Mouse (Mus musculus): ENCODE data around the gene Lsamp.
A peak's percentile ranks its signal among the peaks of the same experiment; 100 is the strongest.

Gene Lsamp

DNA sequence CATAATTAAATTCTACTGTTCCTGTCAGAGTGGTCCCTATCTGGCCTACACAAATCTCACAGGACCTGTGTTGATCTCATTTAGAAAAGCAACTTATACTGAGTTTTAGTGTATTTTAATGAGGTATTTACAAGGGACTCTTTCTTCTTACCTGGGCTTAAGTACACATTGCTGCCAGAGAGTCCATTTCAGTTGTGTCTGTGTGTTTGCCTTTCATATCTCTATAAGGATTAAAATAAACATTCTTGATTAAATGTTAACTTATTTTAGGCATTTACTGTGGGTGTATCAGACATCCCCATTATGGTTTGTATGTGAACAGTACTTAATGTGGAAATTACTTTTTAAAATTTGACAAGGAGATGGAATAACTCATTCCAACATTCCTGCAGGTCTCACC, 963.9 kb downstream of the Lsamp start:
- no peak for DNase-seq (ENCODE audit: low spot score)

DNA sequence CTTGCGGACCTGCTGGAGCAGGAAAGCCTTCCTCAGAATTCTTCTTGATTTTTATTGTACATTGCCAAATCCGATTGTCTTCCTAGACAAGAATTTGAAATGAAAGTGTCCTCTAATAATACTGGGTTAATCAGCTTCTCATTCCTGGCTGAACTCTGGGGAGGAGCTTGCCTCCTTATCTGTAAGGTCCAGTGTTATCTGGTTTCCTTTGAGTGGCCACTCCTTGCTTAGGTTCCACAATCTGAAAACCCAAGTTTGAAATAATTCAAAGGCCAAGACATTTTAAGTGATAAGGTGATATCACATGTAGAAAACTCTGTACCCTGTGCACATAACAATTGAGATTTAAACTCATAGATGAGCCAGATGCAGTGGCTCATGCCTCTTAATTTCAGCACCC, 975.0 kb downstream of the Lsamp start:
- DNase-seq (ENCODE audit: low spot score): no peak

DNA sequence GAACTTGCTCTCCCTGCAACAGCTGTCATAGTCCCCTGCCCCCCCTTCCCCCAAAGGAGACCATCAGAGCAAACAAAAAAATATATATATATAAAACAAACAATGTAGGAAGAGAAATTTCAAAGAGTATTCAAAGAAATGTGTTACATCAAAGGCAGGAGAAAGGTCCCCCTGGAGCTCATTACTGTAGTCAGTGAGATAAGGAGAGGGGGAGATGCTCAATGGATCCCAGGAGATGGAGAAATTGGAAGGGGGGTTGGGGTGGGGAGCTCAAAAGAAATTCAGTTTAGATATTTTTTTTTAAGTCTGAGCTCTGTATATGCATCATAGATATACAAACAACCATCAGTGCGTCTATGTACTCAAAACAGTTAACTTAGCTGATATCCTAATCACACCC, 976.4 kb downstream of the Lsamp start:
- DNase-seq (ENCODE audit: low spot score): no peak

DNA sequence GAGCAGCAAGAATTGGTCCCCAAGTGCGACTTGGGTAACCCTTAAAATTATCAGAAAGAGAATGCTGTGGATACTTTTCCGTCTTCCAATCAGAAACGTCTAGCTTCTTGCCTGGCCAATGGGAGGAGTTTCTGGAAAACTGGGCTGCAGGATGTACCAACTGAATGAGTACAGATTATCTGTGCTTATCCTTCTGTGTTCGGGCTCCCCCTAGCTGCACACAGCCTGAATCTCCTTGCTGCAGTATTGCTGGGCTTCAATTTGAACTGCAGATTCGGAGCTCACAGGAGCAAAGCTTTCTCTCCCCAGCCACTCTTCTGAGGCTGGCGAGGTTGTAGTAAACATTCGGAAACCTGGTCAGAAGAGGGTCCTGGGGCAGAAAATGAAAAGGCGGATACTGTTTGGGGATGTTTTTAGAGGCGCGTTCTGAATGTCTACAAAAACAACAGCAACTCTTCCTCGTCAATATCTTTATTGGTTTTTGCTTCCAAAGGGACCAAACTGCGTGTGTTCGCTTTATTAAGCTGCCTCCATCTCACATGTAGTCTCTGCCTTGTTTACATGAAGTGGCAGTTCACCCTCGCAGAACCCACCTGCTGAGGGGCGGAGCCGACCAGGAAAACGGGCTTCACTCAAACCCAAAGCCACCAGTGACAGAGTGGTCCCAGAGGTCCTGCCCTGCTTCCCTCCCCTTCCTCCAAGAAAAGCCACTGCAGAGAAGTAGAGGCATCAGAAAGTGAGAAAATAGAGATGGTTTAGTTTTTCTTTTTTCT, 984.1 kb downstream of the Lsamp start:
- peak; percentile 19 for DNase-seq (ENCODE audit: low spot score)

DNA sequence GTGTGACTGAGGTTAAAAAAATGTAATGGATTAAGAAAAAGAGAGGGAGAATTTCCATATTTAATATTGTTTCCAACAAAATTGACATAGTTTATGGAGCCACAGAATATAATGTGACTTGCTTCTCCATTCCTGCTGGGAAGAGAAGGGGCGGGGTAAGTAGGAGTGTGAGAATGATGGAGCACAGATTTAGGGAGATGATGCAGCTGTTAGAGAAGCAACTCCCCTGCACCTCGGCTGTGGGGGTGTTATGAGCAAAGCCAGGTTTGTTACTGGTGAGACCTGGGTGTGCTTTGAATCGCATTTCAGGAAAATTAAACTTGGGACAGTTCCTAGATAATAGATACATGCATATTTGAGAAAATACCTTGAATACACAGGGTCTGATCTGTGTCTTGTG, 987.2 kb downstream of the Lsamp start:
- DNase-seq (ENCODE audit: low spot score): no peak

DNA sequence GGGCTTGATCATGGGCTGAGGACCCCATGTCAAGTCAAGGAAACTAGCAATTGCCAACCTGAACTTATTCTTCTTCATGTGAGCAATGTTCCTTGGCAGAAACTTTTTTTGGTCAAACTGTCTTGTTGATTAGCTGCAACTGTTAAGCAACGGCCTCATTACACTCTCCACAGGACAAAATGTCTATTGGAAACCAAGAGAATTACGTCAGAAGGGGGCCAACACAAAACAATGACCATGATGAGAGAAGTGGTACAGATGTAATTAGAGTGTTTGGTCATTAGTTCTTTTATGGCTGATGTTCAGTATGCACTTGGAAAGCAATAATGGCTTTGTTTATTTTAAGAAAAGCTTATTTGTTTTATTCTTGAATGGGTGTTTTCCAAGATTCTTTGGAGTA, 989.9 kb downstream of the Lsamp start:
- DNase-seq (ENCODE audit: low spot score): no peak

DNA sequence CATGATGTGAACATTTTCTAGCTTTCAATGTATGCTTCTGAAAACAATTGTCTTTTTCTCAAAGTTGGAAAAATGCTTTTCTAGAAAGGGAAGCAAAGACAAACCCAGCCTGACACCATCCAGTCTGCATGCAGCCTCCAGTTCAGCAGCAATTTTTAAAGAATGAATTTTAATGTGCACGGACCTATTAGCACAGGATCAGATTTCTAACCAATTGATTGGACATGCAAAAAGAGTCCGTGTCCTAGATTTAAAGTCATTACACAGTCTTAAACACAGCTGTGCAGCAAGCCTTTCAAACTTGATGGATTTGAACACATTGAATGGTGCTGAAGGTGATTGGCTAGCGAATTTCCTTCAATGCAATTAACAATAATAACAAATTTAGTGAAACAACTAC, 998.9 kb downstream of the Lsamp start:
- no peak for DNase-seq (ENCODE audit: low spot score)

DNA sequence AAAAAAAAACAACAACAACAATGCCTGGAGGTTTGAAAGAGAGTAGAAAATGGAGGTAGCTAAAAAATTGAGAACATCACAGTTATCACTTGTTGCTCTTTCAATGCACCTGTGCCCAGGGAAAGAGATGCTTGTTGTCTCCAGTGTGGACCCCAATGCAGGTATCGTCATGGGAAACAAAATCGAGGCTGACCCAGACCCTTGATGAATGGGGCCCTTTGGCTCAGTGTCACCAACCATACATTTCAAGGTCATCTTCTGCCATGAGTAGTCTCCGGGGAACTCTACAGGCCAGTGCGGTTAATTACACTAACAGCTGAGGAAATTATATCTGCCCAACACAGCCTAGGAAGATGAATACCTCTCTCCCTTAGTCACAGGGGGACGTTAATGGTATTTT, 1023.4 kb downstream of the Lsamp start:
- no peak for DNase-seq (ENCODE audit: low spot score)

DNA sequence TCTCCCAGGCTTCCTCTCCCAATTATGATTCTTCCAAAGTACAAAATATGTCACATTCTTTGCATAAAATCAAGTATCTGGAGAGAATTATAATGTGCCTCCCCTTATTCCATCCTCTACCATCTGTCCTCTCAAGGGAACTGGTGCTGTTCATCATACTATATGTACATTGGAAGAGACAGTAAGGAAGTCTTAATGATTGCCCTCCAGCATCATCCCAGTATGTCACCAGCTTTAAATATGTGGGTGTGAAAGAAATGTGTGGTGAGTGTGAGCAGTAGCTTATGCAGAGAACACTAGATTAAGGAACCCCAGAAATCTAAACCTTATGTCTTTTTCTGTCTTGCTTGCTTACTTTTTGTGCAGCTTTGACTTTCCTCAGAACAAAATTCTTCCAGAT, 1050.6 kb downstream of the Lsamp start:
- DNase-seq (ENCODE audit: low spot score): no peak

DNA sequence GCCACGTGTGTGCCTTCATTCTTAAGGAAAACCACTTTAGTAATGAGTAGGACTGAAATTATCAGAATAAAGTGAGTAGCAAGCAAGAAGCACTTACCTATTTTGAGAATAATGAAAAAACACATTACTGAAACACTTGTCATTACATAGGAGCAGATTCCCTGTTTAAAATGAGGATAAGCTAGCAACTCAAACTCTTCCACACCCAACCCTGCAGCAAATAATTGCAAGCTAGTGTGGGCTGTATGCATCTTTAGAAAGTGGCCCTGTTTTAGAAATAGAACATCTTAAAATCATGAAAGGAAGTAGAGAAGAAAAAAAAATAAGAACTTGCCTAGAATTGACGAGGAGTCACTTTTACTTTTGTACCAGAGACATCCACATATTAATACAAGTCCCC, 1057.5 kb downstream of the Lsamp start:
- DNase-seq (ENCODE audit: low spot score): no peak

DNA sequence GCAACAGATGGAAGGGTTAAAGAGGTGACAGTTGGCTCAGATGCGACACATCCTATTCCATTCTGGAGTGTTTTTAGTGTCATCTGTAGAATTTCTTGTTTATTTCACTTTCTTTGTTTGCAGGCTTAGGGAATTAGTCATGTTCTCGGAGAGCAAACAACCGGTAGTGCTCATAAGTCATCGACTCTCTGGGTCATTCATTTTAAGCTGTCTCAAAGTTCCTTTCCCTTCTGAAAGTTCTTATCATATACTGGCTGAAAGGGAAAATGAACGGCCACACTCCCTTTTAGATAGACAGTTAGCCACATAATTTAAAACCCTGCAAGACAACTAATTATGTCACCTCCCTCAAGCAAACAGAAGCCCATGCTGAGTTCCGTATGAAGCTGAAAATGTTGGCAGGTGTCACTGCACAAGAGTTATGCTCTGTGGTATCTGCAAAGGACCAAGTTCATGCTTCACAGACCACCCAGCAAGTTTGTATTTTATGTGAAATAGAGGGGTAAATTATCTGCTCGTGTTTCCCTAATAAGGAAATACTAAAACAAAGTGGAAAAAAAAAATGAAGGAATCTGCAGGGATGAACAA, 1079.2 kb downstream of the Lsamp start:
- DNase-seq (ENCODE audit: low spot score): no peak

DNA sequence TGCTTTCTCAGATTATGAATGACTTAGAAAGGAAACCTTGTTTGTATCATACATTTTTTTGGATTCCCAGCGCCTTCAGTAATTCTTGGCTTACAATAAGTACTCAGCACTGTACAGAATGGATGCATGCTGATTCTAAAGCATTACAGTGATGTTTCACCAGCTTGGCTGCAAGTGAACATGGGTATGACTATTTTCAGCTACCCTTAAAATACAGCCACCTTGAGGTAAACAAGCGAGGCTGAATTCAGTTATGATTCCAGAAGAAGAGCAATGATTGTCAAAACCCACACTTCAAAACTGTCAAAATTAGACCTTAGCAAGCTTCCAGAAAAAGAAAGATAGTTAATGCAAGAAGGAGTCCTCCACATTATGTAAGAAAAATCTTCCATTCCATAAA, 1089.3 kb downstream of the Lsamp start:
- no peak for DNase-seq (ENCODE audit: low spot score)

DNA sequence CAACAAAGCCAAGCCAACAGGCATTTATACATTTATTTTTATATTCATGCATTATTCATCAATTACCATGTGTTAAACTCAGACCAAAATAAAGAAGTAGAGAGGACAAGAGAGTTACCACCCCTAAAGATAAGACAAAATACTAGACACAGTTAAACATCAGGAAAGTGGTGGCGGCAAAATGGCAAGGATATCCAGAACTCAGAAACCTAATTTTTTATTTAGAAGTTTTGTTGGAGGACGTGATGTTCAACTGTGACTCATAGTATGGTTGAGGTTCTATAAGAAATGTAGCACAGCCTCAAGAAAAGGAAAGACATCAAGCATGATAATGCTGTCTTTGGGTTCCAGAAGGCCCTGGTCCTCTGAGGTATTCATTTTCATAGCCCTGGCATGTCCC, 1104.5 kb downstream of the Lsamp start:
- no peak for DNase-seq (ENCODE audit: low spot score)

DNA sequence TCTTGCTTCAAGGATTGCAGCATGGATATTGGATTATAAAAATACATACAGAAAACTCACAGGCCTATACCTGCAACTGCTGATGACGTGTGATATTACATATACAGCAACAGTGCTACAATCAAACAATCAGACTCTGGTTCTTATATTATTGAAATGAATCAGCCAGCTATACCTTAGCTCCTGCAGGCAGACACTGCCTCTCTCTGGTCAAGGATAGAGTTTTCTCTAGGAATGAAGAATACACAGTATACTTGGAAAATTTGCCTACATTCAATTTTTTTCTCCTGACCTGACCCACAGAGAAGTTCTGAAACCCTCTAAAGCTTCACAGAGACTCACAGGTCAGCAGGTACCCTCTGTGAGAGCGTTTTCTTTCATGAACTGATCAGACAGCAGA, 1105.9 kb downstream of the Lsamp start:
- no peak for DNase-seq (ENCODE audit: low spot score)

DNA sequence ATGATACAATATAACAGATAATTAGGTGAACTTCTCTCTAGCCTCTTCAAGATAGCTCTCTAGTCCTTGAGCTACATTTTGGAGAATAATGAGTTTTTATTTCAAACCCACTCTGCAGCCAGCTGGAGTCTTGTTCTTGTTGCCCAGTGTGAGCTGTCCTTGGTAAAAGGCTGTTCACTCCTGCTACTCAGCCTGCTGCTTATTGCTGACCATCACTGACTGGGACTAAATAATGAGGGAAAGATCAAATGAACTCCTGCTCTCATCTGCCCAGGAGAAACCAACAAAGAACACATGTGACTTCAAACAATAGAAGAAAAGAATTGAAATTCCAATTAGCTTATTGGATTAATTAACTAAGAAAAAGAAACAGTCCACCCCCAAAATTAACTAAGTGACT, 1107.1 kb downstream of the Lsamp start:
- no peak for DNase-seq (ENCODE audit: low spot score)

DNA sequence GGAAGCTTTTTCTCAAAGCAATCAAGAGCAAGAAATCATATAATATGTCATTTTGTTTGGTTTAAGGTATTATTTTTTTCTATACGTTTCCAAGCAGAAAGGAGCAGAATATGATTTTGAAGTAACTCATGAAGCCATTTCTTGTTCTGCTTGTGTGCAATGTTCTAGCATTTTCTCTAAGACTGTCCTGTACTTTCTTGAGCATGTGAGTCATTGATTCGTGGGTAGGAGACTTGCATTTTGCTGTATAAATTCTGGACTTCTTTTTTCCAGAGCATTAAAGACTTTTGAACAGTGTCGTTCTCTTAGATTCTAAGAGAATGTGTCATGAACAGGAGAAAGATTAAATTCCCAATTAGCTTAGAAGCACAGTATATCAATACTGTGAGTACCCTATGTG, 1118.6 kb downstream of the Lsamp start:
- no peak for DNase-seq (ENCODE audit: low spot score)

DNA sequence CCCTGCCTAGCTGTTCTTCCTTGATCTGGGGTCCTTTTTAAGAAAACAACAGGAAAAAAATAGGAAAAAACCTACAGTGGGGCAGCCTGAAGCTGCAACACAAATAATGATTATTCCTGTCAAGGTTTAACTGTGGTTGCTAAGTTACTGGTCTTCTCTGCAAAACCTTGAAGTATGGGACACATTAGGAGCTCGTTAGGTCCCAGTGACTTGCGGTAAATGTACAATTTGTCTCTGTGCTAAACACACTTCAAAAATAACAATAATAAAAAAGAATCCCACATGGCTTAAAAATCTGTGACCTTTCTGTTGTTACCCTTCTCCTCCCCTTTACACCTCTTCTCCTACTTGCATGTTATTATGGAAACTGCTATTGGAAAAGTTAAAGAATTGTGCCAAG, 1140.2 kb downstream of the Lsamp start:
- DNase-seq (ENCODE audit: low spot score): no peak

DNA sequence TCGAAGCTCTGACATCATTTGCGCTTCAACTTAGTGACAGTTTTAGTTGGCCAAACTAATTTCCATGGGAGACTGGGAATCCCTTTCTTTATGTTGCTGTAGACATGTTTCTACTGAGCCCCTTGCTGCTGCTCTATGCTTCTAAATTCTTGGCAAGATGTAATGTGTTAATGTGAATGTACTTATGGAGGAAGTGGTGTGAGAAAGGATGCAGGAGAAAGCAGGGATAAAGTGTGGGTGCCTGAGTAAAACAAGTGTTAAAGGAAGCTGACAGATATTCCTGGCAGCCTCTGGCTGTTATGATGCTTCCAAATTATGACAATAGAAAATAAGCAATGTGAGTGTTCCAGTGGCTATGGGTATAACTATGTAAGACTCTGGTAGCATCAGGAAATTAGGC, 1140.9 kb downstream of the Lsamp start:
- no peak for DNase-seq (ENCODE audit: low spot score)

DNA sequence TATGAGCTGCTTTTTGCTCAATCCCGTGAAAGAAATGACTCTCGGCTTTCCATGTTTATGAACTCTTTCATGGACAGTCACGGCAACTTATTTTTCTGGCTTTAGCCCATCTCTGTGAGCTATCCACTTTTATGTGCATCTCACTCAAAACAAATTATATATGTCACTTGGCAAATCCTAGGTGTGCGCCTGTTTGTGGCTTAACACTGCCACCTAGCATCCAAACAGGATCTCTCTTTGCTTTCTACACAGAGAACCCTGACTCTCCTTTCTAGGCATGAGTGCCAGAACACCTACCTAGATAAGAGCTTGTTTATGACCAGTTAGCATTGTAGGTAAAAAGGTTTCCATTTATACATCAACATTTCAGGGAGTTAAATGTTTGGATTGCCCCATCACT, 1146.9 kb downstream of the Lsamp start:
- no peak for DNase-seq (ENCODE audit: low spot score)

DNA sequence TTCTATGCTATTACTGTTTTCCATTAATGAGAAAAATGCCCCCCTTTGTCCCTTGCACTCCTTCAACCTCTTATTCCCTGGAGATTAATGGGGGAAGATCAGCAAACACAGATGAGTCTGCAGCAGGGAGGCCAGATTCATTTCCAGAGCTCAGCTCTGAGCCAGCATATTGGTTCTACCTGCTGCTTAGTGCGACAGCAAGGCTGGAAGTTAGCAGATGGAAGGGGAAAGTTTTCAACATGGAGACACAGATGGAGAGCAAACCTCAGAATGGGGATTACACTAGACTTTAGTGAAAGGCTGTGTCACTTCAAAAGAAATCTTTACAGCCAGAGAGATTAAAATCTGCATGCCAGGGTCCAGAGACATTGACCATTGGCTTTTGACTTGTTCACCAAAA, 1188.7 kb downstream of the Lsamp start:
- DNase-seq (ENCODE audit: low spot score): no peak

DNA sequence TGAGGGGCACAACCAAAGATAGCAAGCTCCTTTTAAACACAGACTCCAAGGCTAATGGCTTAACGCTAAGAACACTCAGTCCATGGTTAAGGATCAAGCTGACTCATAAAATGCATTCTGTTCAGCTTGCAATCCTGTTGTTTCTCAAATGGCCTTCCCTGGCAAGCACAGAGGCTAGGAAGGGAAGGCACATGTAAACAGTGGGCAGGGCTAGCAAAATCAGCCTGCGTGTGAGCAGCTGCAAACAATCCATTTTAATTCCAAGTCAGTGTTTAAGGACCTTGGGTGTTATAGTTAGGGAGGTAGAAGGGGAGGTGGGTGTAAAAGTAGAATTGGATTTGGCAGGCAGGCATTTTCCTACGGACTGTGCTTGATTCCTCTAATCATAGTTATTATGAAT, 1195.4 kb downstream of the Lsamp start:
- DNase-seq (ENCODE audit: low spot score): no peak

DNA sequence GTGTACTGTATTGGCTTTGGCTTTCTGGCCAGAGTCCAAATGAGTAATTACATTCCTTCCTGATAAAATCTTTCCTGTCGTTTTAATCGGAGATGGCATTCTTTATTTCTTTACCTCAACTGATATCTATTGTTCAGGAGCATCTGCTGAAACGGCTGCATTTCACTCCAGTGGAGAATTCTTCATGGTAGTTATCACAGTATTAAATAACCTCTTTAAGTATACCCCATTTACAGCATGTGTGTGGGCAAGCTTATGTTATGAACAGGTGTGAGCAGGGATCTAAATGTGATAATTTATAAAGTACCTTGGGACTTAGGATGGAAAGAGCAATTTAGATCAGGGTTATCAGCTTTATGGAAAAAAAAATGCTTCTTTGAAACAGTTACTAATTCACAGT, 1196.7 kb downstream of the Lsamp start:
- no peak for DNase-seq (ENCODE audit: low spot score)

DNA sequence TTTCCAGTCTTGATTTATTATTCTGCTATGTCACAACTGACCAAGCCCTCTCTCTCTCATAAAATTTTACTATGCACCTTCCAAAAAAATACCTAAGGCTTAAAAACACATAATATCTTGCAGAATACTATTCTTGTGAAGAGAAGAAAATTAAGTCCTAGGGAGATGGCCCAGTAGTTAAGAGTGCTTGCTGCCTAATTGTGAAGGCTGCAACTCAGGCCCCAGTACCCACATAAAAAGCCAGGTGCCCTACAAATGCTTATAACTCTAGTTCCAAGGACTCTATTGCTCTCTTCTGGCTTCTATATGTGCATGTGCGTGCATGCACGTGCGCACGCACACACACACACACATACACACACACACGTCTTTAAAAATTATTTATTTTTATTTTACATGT, 1225.9 kb downstream of the Lsamp start:
- DNase-seq (ENCODE audit: low spot score): no peak

DNA sequence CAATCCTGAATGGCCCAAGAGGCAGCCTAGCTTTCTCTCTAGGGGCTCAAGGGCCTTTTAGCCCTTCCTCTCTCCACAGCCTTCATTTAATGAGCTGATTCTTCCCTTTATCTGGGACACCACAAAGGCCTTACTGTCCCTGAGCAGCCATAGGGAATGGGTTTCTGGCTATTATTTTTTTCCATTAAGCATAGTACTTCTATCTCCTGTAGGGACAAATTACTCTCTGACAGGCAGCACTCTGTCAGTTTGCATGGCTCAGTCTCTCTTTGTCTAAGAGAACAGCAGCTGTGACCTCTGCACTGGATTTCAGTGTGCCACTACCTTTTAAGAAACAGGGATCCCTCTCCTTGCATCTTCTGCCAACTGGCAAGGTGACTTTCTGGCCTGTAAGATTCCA, 1251.7 kb downstream of the Lsamp start:
- no peak for DNase-seq (ENCODE audit: low spot score)
